Mouse (Mus musculus) liver (tissue): ENCODE results near the gene Wdfy2.

ENCODE experiments used
- DNase-seq: peaks from one replicate; pipeline ENCODE4 v3.0.0-alpha.2; 2020; ENCODE audit warnings: mixed read lengths

Wdfy2 gene

GRCm38 (mm10) chr14:62936631-62937380 is 99.3 kb downstream of the Wdfy2 start:
- no peak for DNase-seq

GRCm38 (mm10) chr14:62937675-62938074 is 100.2 kb downstream of the Wdfy2 start:
- no peak for DNase-seq

GRCm38 (mm10) chr14:62939435-62939834 is 102.0 kb downstream of the Wdfy2 start:
- peak; percentile 12 for DNase-seq

DNA sequence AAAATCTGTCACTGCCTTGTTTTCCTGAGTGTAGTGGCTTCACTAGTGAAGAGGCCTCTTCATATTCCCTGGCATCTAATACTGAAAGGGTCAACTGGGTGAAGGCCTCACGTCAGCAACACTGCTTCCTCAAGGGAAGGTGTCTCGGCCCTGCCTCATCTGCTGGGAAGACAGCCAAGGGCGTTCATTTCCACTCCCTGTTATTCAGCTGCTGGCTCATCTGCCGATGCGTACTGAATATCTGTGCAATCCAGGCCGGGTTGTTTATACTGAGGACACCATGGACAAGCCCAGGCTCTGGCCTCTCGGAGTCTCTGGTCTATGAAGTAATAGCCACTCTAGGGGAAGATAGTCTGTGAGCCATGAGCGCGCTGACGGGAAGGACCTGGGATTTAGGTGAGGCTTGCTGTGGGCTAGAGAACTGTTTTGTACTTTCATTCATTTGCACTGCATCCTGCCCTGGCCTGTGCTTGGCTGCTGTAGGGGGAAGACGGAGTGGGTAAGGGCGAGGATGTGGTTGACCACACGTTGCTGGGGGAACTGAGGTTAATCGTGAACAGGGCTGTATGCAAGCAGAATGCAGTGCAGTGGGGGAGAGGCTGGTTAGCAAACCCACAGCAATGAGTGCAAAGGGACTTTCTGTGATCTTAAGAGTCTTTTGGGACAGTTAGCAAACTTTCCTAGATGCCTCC is 103.1 kb downstream of the Wdfy2 start:
- peak; percentile 30 for DNase-seq

DNA sequence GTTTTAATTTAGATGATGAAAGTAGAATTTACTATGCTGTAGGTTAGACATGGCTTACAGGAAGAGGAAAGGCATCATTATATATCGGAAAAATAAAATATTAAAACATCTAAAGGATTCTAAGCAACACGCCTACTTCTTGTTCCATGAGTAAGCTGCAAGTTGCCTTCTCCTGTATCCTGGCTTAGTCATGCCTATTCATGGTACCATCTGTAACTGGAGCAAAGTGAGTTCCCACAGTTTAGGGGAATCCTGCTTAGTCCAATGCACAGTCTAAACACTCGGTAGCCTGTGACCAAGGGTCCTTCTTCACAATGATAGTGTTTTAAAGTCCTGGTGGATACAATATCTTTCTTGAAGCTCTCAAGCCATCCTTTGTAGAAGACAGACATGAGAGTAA is 109.3 kb downstream of the Wdfy2 start:
- no peak for DNase-seq

- no peak for DNase-seq
These were observed 118.6 kb downstream of the Wdfy2 start for GRCm38 (mm10) chr14:62956091-62956490.

DNA sequence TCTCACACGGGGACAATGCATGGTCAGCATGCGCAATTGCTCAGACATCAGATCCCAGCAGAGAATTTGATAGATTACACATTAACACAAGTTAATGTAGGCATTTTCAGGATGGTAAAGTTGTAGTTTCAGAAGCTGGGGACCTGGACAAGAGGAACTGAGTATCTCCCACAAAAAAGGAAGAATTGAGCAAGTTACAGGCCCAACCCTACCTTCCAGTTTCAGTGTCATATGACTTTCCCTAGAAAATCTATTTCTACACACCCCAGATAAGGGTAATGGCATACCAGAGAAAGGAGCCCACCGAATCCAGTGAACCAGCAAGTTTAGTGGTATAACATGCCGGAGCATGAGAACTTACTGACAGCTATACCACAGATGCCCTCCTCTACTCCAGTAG is 126.2 kb downstream of the Wdfy2 start:
- DNase-seq, result no peak

DNA sequence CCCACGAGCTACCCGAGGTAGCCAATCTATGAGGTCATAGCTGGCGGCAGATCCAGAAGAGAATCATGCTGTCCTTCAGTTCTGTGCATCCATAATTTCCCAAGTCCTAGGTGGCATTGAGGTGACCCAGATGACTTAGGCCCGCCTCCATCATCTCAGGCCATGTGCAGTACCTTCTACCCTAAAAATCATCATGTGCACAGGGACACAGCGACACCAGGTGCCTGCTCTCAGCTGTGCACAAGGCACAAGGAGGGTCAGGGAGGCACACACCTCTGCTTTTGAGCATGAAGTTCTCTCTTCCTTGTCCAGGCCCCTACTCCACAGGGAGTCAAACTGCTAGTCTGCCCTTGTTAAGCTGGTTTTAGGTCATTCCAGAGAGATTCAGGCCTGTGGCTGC is 127.9 kb downstream of the Wdfy2 start:
- no peak for DNase-seq

DNA sequence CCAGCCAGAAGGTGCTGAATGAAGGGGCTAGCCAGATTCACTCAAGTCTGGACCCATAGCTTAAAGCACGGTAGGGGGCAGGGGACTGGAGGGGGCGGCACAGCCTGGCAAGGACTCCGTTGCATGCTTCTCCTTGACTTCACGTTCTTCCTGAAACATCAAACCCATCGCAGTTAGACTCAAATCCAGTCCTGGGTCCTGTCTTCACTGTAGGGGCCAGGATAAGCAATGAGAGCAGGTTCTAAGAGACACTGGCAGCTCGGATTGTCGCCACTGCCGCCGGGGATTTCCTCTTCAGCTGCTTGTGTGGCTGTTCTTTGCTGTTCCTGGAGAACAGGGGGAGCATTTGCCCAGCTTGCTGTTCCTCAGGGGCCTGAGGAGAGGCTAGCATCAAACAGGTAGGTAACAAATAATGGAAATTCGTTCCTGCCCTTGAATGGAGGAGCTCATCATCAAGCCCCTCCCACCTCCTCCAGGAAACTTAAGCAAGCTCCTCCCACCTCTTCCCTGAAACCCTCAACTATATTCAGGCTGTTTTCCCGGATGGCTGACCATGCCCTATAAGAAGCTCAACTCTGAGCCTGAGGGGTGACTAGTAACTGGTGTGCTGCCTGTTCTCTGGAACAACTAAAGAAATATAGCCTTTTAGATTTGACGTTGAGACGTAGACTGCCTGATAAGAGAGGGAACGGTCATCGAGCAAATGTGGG is 128.5 kb downstream of the Wdfy2 start:
- no peak for DNase-seq

DNA sequence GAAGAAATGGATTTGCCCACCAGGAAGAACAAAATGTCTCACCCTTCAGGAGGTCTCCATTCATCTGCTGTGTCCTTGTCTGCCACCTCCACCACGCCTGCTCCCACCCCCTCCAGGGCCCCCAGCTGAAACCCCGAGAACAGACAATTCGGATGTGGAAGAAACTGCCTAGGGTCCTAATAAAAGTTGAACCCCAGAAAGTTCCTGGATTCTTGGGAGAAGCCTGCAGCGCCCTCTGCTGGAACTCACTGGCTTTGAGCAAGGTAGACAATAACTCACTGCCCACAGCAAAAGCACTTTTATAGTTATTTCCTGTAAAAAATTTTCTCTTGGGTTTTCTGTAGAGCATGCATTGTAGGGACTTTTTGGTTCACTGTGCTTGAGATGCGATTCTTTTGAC is 137.6 kb downstream of the Wdfy2 start:
- DNase-seq, result peak; percentile 60

- DNase-seq, result no peak
These were observed 142.3 kb downstream of the Wdfy2 start for GRCm38 (mm10) chr14:62979815-62980214.

- no peak for DNase-seq
These were observed 146.9 kb downstream of the Wdfy2 start, which contains the start of gene Defb48 for GRCm38 (mm10) chr14:62984410-62984809. Defb48 (minus strand) TSS chr14:62984510.

DNA sequence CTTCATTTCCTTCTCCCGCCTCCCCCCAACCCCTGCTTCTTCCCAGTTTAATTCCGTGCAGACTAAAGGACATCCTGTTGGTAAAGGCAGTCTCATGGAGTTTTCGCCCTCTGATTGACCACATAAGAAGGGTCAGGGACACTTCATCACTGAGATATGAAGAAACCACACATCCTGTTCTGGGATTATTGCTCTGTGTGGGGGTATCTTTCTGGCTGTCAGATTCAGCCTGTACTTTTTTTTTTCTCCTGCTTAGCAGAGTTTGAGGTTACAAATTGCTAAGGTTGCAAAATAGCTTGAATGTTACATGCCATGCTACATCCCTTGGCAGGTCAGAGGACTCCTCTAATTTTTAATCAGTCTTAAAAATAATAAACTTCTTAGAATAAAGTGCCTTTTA is 153.8 kb downstream of the Wdfy2 start:
- no peak for DNase-seq

- DNase-seq, result no peak
These were observed 154.5 kb downstream of the Wdfy2 start for GRCm38 (mm10) chr14:62991849-62992510.

GRCm38 (mm10) chr14:62997777-62998176 is 160.3 kb downstream of the Wdfy2 start, which contains the start of gene Defb47:
Defb47 (plus strand) TSS chr14:62998077.
- no peak for DNase-seq

GRCm38 (mm10) chr14:62998977-62999376 is 161.5 kb downstream of the Wdfy2 start:
- no peak for DNase-seq

GRCm38 (mm10) chr14:63002588-63002987 is 165.1 kb downstream of the Wdfy2 start:
- DNase-seq, result no peak
